Mouse (Mus musculus) layer of hippocampus, adult 9-11 months (tissue): ENCODE measurements at regions not wholly inside any gene's neighbourhood (a gene's known extent, or its start where the extent isn't known, plus 50 kb on each side); places are given as distances from the start of the nearest gene placed in this dataset.
A peak's percentile ranks its signal among the peaks of the same experiment; 100 is the strongest.

Source experiments
- DNase-seq: peaks from one replicate; pipeline ENCODE4 v3.0.0; 2022

DNA sequence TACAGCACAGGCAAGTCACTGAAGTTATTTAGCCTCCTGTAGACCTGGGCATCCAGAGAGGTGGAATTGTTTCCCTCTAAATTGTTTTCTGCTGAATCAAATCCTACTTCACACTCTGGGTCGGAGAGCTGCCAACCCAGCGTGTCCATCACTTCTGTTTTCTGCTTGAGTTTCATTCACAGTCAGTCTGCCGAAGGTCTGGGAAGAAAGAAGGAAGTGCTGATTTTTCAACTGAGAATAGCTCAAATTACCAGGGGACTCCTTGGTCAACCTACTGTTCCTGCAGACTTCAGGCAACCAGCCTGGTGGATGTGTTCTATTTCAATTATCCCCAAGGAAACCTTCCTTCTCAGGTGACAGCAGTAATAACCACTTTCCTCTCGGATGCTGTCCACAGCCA is 179.1 kb upstream of the Nckap5 start:
- no peak for DNase-seq

DNA sequence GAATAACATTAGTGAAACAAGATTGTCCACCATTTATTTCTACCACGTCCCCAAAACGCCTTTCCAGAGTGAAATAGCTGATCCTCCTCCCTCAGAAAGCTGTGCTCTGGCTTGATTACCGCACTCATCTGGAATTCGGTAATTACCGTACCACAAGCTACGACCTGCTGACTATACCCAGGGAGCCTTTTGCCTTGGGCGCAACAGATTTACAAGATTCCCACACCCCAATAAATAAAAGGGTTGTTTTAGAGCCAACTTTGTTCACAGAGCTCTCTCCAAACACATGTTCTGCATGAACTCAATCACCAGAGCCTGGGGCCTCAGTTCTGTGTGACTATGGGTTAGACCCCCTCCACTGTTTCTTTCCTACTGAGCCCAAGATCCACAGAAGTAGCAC is 171.1 kb upstream of the Nckap5 start:
- no peak for DNase-seq

DNA sequence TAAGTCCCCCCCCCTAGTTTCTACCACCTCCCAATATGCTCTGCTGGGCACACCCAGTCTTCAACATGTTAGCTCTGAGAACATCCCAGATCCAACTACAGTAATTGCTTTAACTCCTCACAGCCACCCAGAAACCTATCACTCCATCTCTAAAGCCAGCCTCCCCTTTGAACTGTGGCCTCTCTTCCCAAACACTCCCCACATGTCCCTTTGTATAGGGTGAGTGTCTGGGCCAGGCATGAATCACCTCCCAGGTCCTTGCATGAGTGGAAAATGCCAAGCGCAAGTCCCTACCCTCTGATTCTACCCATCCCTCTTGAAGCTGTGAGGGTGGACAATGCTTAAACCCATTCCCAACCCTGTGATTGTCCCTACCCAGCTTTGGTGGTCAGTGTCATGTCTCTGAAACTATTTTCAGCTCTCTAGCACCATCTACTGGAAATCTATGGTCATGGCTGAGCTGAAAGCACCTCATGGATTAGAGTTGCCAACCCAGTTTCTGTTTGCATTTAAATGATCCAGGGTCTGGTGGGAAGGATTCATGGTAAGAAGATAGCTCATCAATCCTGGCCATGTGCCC is 162.6 kb upstream of the Nckap5 start:
- no peak for DNase-seq

- no peak for DNase-seq
Measured at GRCm38 (mm10) chr1:126992441-126992840, 161.8 kb upstream of the Nckap5 start.

DNA sequence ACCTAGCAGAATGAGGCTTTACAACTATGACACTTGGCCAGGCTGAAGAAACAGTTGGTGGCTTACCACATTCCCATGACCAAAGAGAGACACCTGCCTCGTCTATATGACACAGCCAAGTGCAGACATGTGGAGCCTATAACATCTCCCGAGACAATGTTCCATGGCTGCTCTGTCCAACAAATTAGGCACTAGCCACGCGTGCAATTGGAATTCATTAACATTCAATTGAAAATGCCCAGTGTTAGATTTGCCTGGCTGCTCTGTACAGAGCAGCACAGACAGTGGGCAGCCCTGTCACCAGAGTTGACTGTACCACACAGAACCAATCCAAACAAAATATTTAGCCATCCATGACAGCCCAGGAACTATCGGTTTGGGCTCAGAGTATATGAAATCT is 152.2 kb upstream of the Nckap5 start:
- DNase-seq = no peak

DNA sequence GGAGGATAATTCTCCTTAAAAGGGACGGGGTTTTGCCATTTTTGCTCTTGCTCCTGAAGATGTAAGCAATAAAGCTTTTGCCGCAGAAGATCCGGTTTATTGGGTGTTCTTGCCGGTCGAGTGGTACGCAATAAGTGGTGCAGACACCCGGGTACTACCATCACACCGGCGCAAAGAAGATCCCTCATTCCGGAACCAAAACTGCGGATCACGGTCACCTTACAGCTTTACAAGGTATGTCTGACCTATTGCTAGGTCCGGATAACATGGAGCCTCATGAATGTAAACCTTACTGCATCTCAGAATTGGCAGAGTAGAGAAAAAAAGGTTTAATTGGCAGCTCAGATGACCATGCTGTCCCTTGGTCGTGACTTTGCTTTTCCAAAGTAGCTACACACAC is 149.7 kb upstream of the Nckap5 start:
- DNase-seq = no peak

DNA sequence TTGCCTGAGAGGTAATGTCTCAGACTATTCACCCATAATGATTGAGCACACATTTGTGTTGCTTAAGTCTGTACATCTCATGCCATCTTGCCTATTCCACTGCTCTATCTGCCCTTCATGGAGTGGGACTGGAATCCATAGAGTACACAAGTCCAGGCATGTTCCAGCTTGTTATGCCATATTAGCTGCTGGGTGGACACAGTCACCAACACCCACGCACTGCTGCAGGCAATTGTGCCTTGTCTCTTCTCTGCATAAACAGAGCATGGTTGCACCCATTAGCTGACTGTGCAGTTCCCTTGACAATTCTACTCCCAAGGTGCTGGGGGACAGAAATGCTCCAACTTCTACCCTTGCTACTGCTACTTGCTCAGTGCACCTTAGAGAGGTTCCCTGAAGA is 143.3 kb upstream of the Nckap5 start:
- DNase-seq = no peak

DNA sequence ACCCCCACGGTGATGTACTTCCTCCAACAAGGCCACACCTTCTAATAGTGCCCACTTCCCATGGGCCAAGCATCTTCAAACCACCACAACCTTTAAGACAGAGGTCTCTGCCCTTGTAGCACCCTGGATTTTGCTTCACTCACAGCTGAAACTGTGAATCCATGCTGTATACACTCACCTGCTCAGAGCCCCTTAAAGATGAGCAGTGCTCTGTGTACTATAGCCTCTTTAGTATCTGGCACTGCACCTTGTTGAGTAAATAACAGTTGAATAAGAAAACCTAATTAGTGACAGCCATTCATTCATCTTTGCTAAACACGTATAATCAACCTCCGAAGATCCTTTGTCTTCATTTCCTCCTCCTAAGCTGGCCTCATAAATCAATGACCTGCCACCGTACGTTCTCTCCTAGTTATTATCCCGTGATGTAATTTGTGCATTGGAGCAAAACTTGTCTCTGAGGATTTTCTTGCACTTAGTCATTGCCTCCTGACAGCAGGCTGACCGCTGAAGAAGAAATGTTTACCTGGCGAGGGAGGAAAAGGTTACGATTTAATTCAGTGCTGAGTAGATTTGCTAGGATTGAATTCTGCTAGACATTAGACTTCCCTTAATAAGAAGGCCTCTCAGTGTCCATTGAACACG is 141.3 kb upstream of the Nckap5 start:
- no peak for DNase-seq

GRCm38 (mm10) chr1:126971118-126971517 is 140.5 kb upstream of the Nckap5 start:
- DNase-seq = peak; percentile 10

DNA sequence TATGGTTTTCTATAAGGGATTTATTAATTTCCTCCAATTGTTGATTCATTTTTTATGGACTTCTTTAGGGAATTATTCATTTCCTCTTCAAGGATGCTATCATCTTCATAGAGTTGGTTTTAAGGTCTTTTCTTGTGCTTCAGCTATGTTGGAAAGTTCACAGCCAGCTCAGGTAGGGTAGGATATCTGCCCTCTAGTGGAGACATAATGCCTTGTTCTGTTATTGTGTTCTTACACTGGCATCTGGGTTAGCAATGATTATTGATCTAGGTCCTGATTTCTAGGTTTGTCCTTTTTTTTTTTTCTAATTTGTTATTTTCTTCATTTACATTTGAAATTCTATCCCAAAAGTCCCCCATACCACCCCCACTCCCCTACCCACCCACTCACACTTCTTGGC is 135.8 kb upstream of the Nckap5 start:
- DNase-seq = no peak

DNA sequence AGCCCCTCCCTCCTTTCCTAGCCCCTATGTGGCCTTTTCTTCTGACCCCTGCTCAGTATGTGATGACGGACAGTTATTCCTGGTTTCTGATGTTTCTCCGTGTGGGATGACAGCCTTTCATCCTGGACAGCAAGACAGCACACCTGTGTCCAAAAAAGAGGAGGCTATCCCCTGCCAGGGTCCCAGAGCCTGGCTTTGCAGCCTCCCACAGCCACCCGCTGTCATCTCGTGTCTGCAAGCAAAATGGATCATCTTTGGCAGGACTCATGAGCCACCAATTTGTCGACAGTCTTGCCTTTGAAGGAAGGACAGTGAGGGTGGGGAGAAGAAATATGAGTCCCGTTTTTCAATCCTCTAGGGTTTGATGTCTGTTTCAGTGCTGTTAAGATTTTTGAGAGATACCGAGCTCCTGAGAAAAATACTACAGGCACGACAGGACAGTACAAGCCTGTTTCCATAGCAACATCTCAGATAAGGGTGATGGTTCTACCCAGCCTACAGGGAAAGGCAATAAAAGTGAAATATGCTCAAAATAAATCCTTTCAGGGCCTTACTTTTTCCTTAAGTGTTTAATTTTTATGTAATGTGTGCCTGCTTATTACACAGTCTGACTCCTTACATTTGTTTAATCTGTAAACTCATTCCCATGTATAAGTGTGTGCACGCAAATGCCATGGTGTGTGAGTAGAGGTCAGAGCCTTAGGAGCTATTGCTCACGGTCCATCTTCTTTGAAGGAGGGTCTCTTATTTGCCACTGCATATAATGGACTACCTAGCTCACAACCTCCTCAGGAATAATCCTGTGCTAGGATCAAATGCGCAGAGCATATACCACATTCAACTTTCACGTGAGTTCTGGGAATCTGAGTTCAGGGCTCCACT is 125.5 kb upstream of the Nckap5 start:
- DNase-seq = no peak

GRCm38 (mm10) chr1:126947860-126948259 is 117.3 kb upstream of the Nckap5 start:
- DNase-seq = no peak

DNA sequence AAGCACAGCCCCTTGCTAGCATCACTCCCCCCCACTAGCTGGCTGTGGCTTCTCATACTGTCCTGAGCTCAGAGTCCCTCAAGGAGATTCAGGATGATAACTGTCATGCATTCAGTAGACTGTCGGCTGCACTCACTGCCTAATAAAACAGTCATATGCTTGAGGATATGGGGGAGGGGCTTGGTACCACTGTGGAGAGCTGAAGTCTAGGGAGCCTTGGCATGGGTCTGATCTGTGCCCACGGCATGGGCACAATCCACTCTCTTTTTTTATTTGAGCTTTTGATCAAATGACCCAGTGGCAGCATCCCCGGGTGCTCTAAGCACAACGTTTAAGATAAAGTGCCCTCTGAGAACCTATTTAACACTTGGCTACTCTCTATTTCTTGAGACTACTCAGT is 102.1 kb upstream of the Nckap5 start:
- no peak for DNase-seq

GRCm38 (mm10) chr1:126931754-126932153 is 101.2 kb upstream of the Nckap5 start:
- peak; percentile 81 for DNase-seq

DNA sequence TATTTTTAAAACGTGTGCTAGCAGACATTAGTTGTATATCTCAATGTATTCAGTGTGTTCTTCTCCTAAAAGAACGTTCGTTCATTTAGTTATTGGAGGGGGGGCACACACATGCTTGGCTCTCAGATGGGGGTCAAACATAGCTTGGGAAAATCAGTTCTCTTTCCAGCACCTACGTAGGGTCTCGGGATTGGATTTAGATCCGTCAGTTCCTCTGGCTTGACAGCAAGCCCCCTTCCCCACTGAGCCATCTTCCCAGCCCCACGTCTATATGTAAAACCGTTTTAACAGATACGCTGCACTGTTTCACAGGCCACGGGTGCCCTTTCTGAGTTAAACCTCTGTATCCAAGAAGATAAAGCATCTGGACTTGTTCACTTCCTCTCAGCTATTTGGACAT is 100.5 kb upstream of the Nckap5 start:
- no peak for DNase-seq

DNA sequence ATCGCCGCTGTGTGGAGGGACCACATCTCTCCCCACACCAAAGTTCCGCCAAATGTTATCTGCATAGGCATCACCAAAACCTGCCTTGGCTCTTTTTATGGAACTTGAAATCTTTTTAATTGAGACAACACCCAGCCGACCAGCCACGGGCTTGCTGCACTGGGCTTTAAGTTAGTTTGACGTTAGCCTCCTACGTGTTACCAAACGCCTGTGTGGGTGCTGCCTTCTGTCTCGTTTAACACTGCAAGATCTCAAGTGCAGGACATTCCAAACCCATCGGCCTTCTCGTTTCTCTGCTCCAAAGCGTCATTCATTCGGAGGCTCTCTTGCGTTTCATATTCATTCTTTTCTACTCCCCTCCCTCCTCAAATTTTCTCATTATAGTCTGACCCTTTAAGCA is 100.0 kb upstream of the Nckap5 start:
- no peak for DNase-seq

DNA sequence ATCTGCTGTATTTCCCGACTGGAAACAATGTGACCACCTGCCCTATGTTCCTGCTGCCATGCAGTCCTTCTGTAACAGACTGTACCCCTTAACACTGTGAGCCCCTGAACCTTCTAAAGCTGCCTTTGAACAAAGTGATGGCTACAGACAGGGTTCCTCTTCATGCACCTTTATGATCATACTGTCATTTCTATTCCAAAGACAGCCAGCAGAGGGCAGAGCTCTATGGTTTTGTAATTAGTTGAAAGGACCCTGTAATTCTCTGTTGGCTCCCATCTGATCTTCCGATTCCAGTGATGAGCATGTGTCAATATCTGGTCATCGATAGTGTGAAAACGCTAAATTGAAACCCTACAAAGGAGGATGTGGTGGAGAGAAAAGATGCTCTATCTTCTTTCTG is 99.1 kb upstream of the Nckap5 start:
- DNase-seq = peak; percentile 14

- DNase-seq = no peak
Measured at GRCm38 (mm10) chr1:126928186-126928585, 97.6 kb upstream of the Nckap5 start.

DNA sequence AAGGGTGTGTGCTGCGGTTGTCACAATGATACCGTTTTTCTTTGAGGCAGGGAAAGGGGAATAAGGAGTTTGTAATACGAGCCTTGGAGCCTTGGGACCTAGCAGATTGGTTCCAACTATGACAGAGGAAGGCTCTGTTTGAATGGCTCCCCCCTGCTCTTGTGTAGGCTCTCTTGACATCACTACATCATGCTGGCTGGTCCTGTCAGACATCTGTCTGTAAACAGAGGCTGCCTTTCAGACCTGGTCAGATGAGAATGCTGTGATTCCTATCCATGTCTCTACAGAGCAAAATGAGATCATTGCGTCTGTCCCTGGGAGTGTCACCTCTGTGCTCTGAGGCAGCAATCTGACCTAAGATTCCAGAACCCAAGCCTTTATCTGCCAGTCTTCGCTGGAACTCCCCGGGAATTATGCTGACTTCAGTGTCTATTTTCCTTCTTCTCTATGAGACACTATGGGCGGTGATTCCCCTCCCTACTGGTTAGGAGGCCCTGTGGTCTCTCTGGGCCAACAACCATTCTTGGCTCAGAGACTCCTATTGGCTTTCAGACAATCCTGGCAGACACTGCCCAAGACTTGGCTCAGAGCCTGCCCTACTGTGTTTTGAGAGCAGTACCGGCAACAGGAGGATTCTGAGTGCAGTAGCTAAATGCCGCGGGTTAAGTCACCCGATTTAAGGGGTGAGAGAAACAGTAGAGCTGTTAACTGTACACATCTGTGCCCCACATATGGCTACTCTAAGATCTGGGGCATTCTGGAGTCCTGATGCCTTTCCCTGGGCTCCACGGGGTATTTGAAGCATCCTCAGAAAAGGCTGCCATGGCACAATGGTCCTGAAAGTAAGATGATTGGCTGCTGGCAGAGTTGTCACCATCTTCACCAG is 94.8 kb upstream of the Nckap5 start:
- peak; percentile 76 for DNase-seq

DNA sequence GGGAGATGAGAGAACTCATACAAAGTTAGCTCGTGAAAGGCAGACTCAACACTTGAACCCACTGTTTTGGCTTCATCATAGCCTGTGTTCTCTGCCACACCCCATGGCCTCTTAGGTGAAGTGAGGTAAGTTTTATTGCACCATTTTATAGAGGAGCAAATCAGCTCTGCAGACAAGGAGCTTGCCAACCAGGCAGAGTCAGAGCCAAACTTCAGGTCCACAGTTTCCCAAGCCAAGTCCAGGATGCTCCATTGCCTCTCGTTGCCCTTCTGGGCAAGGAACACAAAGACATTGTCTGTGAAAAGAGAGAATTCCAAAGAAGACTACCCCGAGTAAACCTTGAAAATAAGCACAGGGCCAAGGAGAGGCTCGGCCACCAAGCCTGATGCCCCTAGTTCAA is 93.4 kb upstream of the Nckap5 start:
- no peak for DNase-seq

DNA sequence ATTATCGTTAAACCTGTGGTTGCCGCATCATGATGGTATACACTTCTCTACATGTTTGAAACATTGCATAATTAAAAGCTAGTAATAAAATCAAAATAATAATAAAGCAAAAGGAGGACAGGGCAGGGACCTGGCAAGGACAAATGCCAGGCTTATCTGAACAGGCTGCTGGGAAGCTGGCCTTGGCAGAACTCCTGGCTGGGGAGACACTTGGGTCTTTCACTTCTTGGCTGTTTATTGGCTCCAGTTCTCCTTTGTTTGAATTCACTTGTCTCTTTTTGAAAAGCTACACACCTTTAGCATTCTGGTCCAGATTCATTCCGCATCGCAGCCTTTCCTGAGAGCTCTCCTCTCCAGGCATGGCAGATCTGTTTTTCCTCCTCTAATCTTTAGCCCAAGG is 91.6 kb upstream of the Nckap5 start:
- no peak for DNase-seq

DNA sequence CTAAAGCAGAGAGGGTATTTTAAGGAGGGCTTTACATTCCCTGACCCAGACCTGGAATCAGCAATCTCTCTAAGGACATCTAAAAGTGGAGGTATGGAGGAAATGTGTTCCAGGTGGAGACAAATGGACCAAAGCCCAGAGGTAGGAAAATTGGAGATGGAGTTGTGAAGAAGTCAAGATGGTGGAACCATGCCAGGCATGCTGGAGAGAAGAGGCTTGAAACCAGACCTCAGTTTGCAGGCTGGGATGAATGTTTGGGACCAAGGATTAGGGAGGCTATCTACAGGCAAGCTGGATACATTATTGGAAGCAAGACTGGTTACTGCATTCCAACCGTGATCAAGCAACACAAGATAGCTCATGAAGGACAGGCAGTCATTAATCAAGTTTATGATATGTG is 88.3 kb upstream of the Nckap5 start:
- no peak for DNase-seq

DNA sequence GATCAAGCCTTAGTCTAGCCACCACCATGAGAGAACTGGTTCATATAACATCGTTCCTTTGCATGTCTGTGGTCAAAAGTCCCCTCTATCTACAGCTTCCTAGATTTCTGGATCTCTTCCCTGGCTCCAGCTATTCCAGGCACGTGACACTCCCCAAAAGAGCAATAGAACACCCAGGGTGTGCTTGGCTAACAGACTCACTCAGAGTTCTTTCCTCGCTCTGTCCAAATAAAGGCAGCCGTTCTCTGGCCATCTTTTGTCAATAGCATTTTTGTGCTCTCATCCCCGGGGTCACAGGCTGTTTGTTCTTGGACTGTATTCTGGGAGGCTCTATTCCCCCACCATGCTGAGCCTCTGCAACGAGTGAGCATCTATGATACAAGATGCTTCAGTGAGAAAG is 87.3 kb upstream of the Nckap5 start:
- DNase-seq = no peak
